28 mouse cellular contexts compared by ENCODE assay signal in the genomic region with DNA sequence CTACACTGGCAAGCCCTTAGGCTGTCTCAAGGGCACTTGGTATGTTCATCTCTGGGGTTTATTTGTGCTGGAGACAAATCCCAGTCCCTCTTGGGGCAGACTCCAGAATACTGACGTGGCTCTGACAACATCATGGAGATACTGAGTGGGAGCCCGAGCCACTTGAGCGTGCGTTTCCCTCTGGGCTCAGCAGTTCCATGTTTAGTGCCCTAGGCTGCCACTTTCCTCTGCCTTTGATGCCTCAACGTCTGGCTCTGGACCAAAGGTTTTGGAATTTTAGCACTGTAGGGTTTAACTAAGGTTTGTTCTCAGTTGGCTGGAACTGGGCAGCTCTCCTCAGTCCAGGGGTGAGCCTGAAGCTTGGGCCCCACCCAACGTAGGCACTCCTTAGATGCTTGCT. TPM values are rescaled to one million over a fixed set of nuclear protein-coding genes. Genes with fewer than 3 reads are reported as not detected.
DNase-seq lines count a peak whose midpoint lies in the region.
"Had no signal": no experiment of that assay in that cellular context is flagged by ENCODE, and none has a peak within 500 bp of the region (broad histone marks: within the 10 kb centered on the region; RNA-seq: fewer than 3 reads in every experiment).

No protein-coding gene starts in this region.

- intact Hi-C loops in heart, postnatal 10 days (cut with DNase I) = no loop called here

- no peak overlapping the region for H3K4me3 ChIP-seq in brown adipose tissue, adult 24 weeks (ENCODE audit: insufficient read depth, low read depth, low read length)
- H3K4me3 ChIP-seq: heart, embryonic 13.5 days; hindbrain, embryonic 12.5 days; intestine, embryonic 15.5 days; limb, embryonic 10.5 days; limb, embryonic 15.5 days; liver, embryonic 15.5 days; lung, embryonic 15.5 days; midbrain, embryonic 13.5 days; neural tube, embryonic 13.5 days had no signal

- DNase-seq in adrenal gland, postnatal 25 days = peak; percentile 5
- DNase-seq in adrenal gland, postnatal 4 days (ENCODE audit: low spot score in 2 of 2) = no peak
- DNase-seq in heart, postnatal 10 days = peak; percentile 42 to 56
- no peak for DNase-seq in heart, adult 8-10 months (ENCODE audit: low spot score)
- peak; percentile 19 for DNase-seq in Muller cell, postnatal 12 days (ENCODE audit: inconsistent ontology term)
- DNase-seq in left cerebral cortex, adult 11 months (ENCODE audit: low spot score) = no peak
- DNase-seq: cerebellum, adult 11 months; cerebellum, adult 9-10 months; cerebellum, postnatal 36 days; gastrocnemius, postnatal 14 days; kidney, adult 2 months; layer of hippocampus, postnatal 36 days; right cerebral cortex, postnatal 4 days; thymus, adult 2 months; thymus, postnatal 36 days had no signal

- peaks cover 8% of the 10 kb centered on the region for H3K4me1 ChIP-seq in brown adipose tissue, adult 24 weeks (ENCODE audit: control insufficient read depth, insufficient read depth, insufficient read length, low read length)
- H3K4me1 ChIP-seq: hindbrain, embryonic 12.5 days; intestine, embryonic 15.5 days; limb, embryonic 10.5 days; limb, embryonic 15.5 days; liver, embryonic 15.5 days; lung, embryonic 15.5 days; midbrain, embryonic 13.5 days; neural tube, embryonic 13.5 days had no signal

- H3K27ac ChIP-seq in brown adipose tissue, adult 24 weeks (replicated peaks; ENCODE audit: low read depth, low read length) = peak overlapping the region; percentile 76
- H3K27ac ChIP-seq: heart, embryonic 13.5 days; hindbrain, embryonic 12.5 days; hindbrain, postnatal 0 days; intestine, embryonic 15.5 days; kidney, postnatal 0 days; limb, embryonic 10.5 days; limb, embryonic 15.5 days; liver, embryonic 15.5 days; lung, embryonic 15.5 days; macrophage; midbrain, embryonic 13.5 days; neural tube, embryonic 13.5 days had no signal

RNA-seq across cellular contexts. Expression of a gene that starts 8.2 kb away (rescaled TPM):
- total RNA-seq in adrenal gland, postnatal 25 days (2021) = 310 and 356 TPM in 2 replicates
- total RNA-seq in adrenal gland, postnatal 4 days (2021) = 100 to 1,000 TPM; 229 to 261 TPM
- total RNA-seq in heart, postnatal 10 days (2021) = 10 to 100 TPM; 36.0 to 52.5 TPM
- 10 to 100 TPM; 21.1 to 29.9 (median 25.6) TPM for total RNA-seq in heart, adult 8-10 months (2022)
- 261 and 314 TPM in 2 replicates for polyA plus RNA-seq in brown adipose tissue, adult 24 weeks (2012; ENCODE audit: insufficient read depth, insufficient read length, missing spikeins)

RNA-seq across cellular contexts. Expression of a gene that starts 28.0 kb away (rescaled TPM):
- total RNA-seq in adrenal gland, postnatal 25 days (2021) = 109 and 115 TPM in 2 replicates
- 10 to 100 TPM; 67.6 to 68.2 TPM for total RNA-seq in adrenal gland, postnatal 4 days (2021)
- total RNA-seq in heart, postnatal 10 days (2021) = 10 to 100 TPM; 25.9 to 26.6 TPM
- 10 to 100 TPM; 21.8 to 24.1 (median 23.6) TPM for total RNA-seq in heart, adult 8-10 months (2022)
- polyA plus RNA-seq in brown adipose tissue, adult 24 weeks (2012; ENCODE audit: insufficient read depth, insufficient read length, missing spikeins) = 47.1 and 58.6 TPM in 2 replicates

RNA-seq across cellular contexts. Expression of a gene that starts 43.2 kb away (rescaled TPM):
- total RNA-seq in adrenal gland, postnatal 25 days (2021) = 181 and 195 TPM in 2 replicates
- total RNA-seq in adrenal gland, postnatal 4 days (2021) = 100 to 1,000 TPM; 184 to 192 TPM
- total RNA-seq in heart, postnatal 10 days (2021) = 100 to 1,000 TPM; 144 to 158 TPM
- 100 to 1,000 TPM; 159 to 182 (median 170) TPM for total RNA-seq in heart, adult 8-10 months (2022)
- 79.8 and 89.1 TPM in 2 replicates for polyA plus RNA-seq in brown adipose tissue, adult 24 weeks (2012; ENCODE audit: insufficient read depth, insufficient read length, missing spikeins)

Comparison
In these comparisons a context has a peak if more than half of its experiments do, and no peak if none do; other contexts are left out.
1. DNase-seq: peak in adrenal gland, postnatal 25 days (single experiment), heart, postnatal 10 days (2 of 2) and Muller cell, postnatal 12 days (single experiment); none in adrenal gland, postnatal 4 days (0 of 2), heart, adult 8-10 months (single experiment) and left cerebral cortex, adult 11 months (single experiment).